Mouse (Mus musculus) spleen, adult 2 months (tissue): ENCODE measurements at regions not wholly inside any gene's neighbourhood (a gene's known extent, or its start where the extent isn't known, plus 50 kb on each side); places are given as distances from the start of the nearest gene placed in this dataset.

Experiments used
- DNase-seq, 2 experiments: peaks; one replicate each; pipeline versions ENCODE4 v3.0.0 to v3.0.0-alpha.2; 2012 to 2021; ENCODE audit warnings: low spot score in 2 of 2, low read depth in 1 of 2
- H3K27ac ChIP-seq: fragments of 200-500 bp; 2 replicates; pipeline ENCODE4 v1.5.1; 2012; ENCODE audit warnings: low read length, inconsistent platforms; ENCODE audit not compliant: insufficient read depth
- H3K27me3 ChIP-seq: fragments of 200-500 bp; 2 replicates; pipeline ENCODE4 v1.6.1; 2012; ENCODE audit warnings: mild to moderate bottlenecking, moderate library complexity, low read length, inconsistent platforms; ENCODE audit not compliant: control insufficient read depth, insufficient read depth
- H3K36me3 ChIP-seq: fragments of 200-500 bp; 2 replicates; pipeline ENCODE4 v1.6.1; 2012; ENCODE audit warnings: mild to moderate bottlenecking, low read length, inconsistent platforms; ENCODE audit not compliant: control insufficient read depth, insufficient read depth
- H3K4me1 ChIP-seq: fragments of 200-500 bp; 2 replicates; pipeline ENCODE4 v1.6.1; 2011; ENCODE audit warnings: inconsistent platforms; ENCODE audit not compliant: control insufficient read depth, insufficient read depth, insufficient read length
- H3K4me3 ChIP-seq: fragments of 200-500 bp; 2 replicates; pipeline ENCODE4 v1.5.1; 2011; ENCODE audit warnings: mild to moderate bottlenecking, inconsistent platforms; ENCODE audit not compliant: insufficient read depth, insufficient read length; ENCODE audit errors: extremely low read depth
- CTCF ChIP-seq: fragments of 200-500 bp; IDR thresholded peaks from 2 replicates; pipeline ENCODE4 v1.5.1; 2011; ENCODE audit warnings: mild to moderate bottlenecking, inconsistent platforms; ENCODE audit not compliant: insufficient read depth, insufficient read length, insufficient replicate concordance; ENCODE audit errors: extremely low read depth
- POLR2A ChIP-seq: fragments of 200-500 bp; IDR thresholded peaks from 2 replicates; pipeline ENCODE4 v1.6.1; 2011; ENCODE audit warnings: low read depth, low read length, inconsistent platforms
- WGBS: fragments of 180-500 bp; shearing (Covaris S2); methylation state at CpG from one replicate; pipeline ENCODE4 v1.1.7; 2018; 5-methylcytosine and 5-hydroxymethylcytosine counted together

- H3K4me3 ChIP-seq: no peak overlapping the region
- TF ChIP-seq POLR2A (no peak), CTCF (no peak)
- H3K27ac ChIP-seq: no peak overlapping the region
- H3K36me3 ChIP-seq: no peaks in the 10 kb centered on the region
- DNase-seq: no peak
- 57% methylated on average over 6 of the region's 6 CpGs for WGBS
- H3K4me1 ChIP-seq: no peaks in the 10 kb centered on the region
- H3K27me3 ChIP-seq: no peaks in the 10 kb centered on the region
Measured at GRCm38 (mm10) chr11:84706692-84707091, 112.6 kb downstream of the Mrm1 start.

- DNase-seq: no peak
- Histone ChIP-seq H3K4me1 (no peaks in the 10 kb centered on the region), H3K36me3 (no peaks in the 10 kb centered on the region), H3K4me3 (no peak overlapping the region), H3K27ac (no peak overlapping the region), H3K27me3 (no peaks in the 10 kb centered on the region)
- TF ChIP-seq CTCF (no peak), POLR2A (no peak)
- WGBS: 16% methylated on average over 28 of the region's 28 CpGs
Measured at GRCm38 (mm10) chr11:84701319-84702175, 117.8 kb downstream of the Mrm1 start.

- Histone ChIP-seq H3K4me1 (no peaks in the 10 kb centered on the region), H3K36me3 (no peaks in the 10 kb centered on the region), H3K4me3 (no peak overlapping the region), H3K27me3 (no peaks in the 10 kb centered on the region), H3K27ac (no peak overlapping the region)
- WGBS: 51% methylated on average over 5 of the region's 5 CpGs
- no peak for DNase-seq
- TF ChIP-seq CTCF (no peak), POLR2A (no peak)
Measured at GRCm38 (mm10) chr11:84697521-84697920, 121.8 kb downstream of the Mrm1 start.

GRCm38 (mm10) chr11:84692638-84693037 is 126.7 kb downstream of the Mrm1 start:
- DNase-seq: no peak
- Histone ChIP-seq H3K4me1 (no peaks in the 10 kb centered on the region), H3K4me3 (no peak overlapping the region), H3K36me3 (no peaks in the 10 kb centered on the region), H3K27me3 (no peaks in the 10 kb centered on the region), H3K27ac (no peak overlapping the region)
- TF ChIP-seq CTCF: no peak
- TF ChIP-seq POLR2A: no peak
- 21% methylated on average over 10 of the region's 10 CpGs for WGBS

GRCm38 (mm10) chr11:84691410-84692148 is 127.7 kb downstream of the Mrm1 start:
- no peak for DNase-seq
- Histone ChIP-seq H3K27me3 (no peaks in the 10 kb centered on the region), H3K36me3 (no peaks in the 10 kb centered on the region), H3K4me1 (no peaks in the 10 kb centered on the region), H3K27ac (no peak overlapping the region), H3K4me3 (no peak overlapping the region)
- no peak for TF ChIP-seq POLR2A
- TF ChIP-seq CTCF: no peak
- 71% methylated on average over 3 of the region's 3 CpGs for WGBS

GRCm38 (mm10) chr11:84686473-84686872 is 132.8 kb downstream of the Mrm1 start:
- H3K4me1 ChIP-seq: no peaks in the 10 kb centered on the region
- no peak overlapping the region for H3K27ac ChIP-seq
- 90% methylated on average over 9 of the region's 9 CpGs for WGBS
- no peak for DNase-seq
- no peaks in the 10 kb centered on the region for H3K36me3 ChIP-seq
- no peak overlapping the region for H3K4me3 ChIP-seq
- TF ChIP-seq POLR2A: no peak
- H3K27me3 ChIP-seq: no peaks in the 10 kb centered on the region

GRCm38 (mm10) chr11:84684325-84684724 is 135.0 kb downstream of the Mrm1 start:
- Histone ChIP-seq H3K4me1 (no peaks in the 10 kb centered on the region), H3K36me3 (no peaks in the 10 kb centered on the region), H3K27ac (no peak overlapping the region), H3K4me3 (no peak overlapping the region), H3K27me3 (no peaks in the 10 kb centered on the region)
- no peak for DNase-seq
- no peak for TF ChIP-seq CTCF
- no peak for TF ChIP-seq POLR2A
- 89% methylated on average over 3 of the region's 3 CpGs for WGBS
